Mouse (Mus musculus): ENCODE measurements around the gene Syt5. TPM values are rescaled to one million over a fixed set of nuclear protein-coding genes. Genes with fewer than 3 reads are reported as not detected.
"Not testable (repeated sequence)": the region's sequence is repeated elsewhere in the genome, so short reads cannot be mapped to it uniquely, and the experiment has no call there.

The Syt5 gene
- polyA plus RNA-seq, 1 experiment from 2014 or later, result 1.3 TPM

GRCm38 (mm10) chr7:4526341-4527301 is 20.7 kb downstream of the Syt5 start:
- H3K36me3 ChIP-seq (ENCODE audit: control insufficient read depth, insufficient read depth, low read length), result no peaks in the 10 kb centered on the region
- WGBS (ENCODE audit: insufficient replicate concordance), result 19% methylated on average over 40 of the region's 40 CpGs
- H3K4me1 ChIP-seq (ENCODE audit: control insufficient read depth, insufficient read depth, low read length), result peaks cover 10% of the 10 kb centered on the region
- no peak overlapping the region for H3K27ac ChIP-seq (ENCODE audit: low read depth, low read length)
- H3K4me3 ChIP-seq (ENCODE audit: low read depth, low read length), result peak overlapping the region; percentile 32
- H3K9ac ChIP-seq (ENCODE audit: low read depth, low read length), result peak overlapping the region; percentile 61; the same call in 1 of the 2 replicates
- H3K27me3 ChIP-seq (ENCODE audit: control insufficient read depth, insufficient read depth, low read length), result peaks cover 16% of the 10 kb centered on the region
- H3K9me3 ChIP-seq (replicated peaks; ENCODE audit: control insufficient read depth, low read length), result no peaks in the 10 kb centered on the region
- peak overlapping the region; percentile 71 for H3K4me2 ChIP-seq
- ATAC-seq (replicated peaks; ENCODE audit: insufficient number of reproducible peaks, low FRiP score, low TSS enrichment), result peak; percentile 75

GRCm38 (mm10) chr7:4524212-4524922 is 23.0 kb downstream of the Syt5 start, which contains the start of gene Tnni3:
Gene Tnni3, minus strand, starts transcription at chr7:4524229.
- not testable (repeated sequence) for H3K4me3 ChIP-seq (ENCODE audit: low read depth, low read length); H3K27ac ChIP-seq (ENCODE audit: low read depth, low read length); H3K9me3 ChIP-seq (replicated peaks; ENCODE audit: control insufficient read depth, low read length); H3K36me3 ChIP-seq (ENCODE audit: control insufficient read depth, insufficient read depth, low read length); H3K9ac ChIP-seq (ENCODE audit: low read depth, low read length); ATAC-seq (replicated peaks; ENCODE audit: insufficient number of reproducible peaks, low FRiP score, low TSS enrichment)
- WGBS (ENCODE audit: insufficient replicate concordance), result 66% methylated on average over 15 of the region's 15 CpGs
- Histone ChIP-seq H3K27me3 (ENCODE audit: control insufficient read depth, insufficient read depth, low read length) (peaks cover 16% of the 10 kb centered on the region), H3K4me2 (peak within 1 kb of the TSS; percentile 74; the same call in 1 of the 2 replicates), H3K4me1 (ENCODE audit: control insufficient read depth, insufficient read depth, low read length) (peaks cover 20% of the 10 kb centered on the region)

GRCm38 (mm10) chr7:4523205-4524130 is 23.9 kb downstream of the Syt5 start:
- Histone ChIP-seq H3K27ac (ENCODE audit: low read depth, low read length) (peak overlapping the region; percentile 96; the same call in 1 of the 2 replicates), H3K4me2 (peak overlapping the region; percentile 74; the same call in 1 of the 2 replicates), H3K36me3 (ENCODE audit: control insufficient read depth, insufficient read depth, low read length) (no peaks in the 10 kb centered on the region), H3K9ac (ENCODE audit: low read depth, low read length) (no peak overlapping the region), H3K27me3 (ENCODE audit: control insufficient read depth, insufficient read depth, low read length) (peaks cover 12% of the 10 kb centered on the region; the same call in 1 of the 2 replicates), H3K9me3 (replicated peaks; ENCODE audit: control insufficient read depth, low read length) (no peaks in the 10 kb centered on the region), H3K4me1 (ENCODE audit: control insufficient read depth, insufficient read depth, low read length) (peaks cover 23% of the 10 kb centered on the region), H3K4me3 (ENCODE audit: low read depth, low read length) (no peak overlapping the region)
- WGBS (ENCODE audit: insufficient replicate concordance), result 81% methylated on average over 33 of the region's 33 CpGs
- ATAC-seq (replicated peaks; ENCODE audit: insufficient number of reproducible peaks, low FRiP score, low TSS enrichment), result no peak

GRCm38 (mm10) chr7:4522292-4522691 is 25.0 kb downstream of the Syt5 start:
- 39% methylated on average over 6 of the region's 6 CpGs for WGBS (ENCODE audit: insufficient replicate concordance)
- H3K4me2 ChIP-seq, result peak overlapping the region; percentile 74
- H3K4me1 ChIP-seq (ENCODE audit: control insufficient read depth, insufficient read depth, low read length), result peaks cover 26% of the 10 kb centered on the region
- peak overlapping the region; percentile 96 for H3K27ac ChIP-seq (ENCODE audit: low read depth, low read length)
- H3K9ac ChIP-seq (ENCODE audit: low read depth, low read length), result peak overlapping the region; percentile 92
- peaks cover 4% of the 10 kb centered on the region; the same call in 1 of the 2 replicates for H3K27me3 ChIP-seq (ENCODE audit: control insufficient read depth, insufficient read depth, low read length)
- no peaks in the 10 kb centered on the region for H3K36me3 ChIP-seq (ENCODE audit: control insufficient read depth, insufficient read depth, low read length)
- peak overlapping the region; percentile 60 for H3K4me3 ChIP-seq (ENCODE audit: low read depth, low read length)
- H3K9me3 ChIP-seq (replicated peaks; ENCODE audit: control insufficient read depth, low read length), result no peaks in the 10 kb centered on the region
- peak; percentile 70 for ATAC-seq (replicated peaks; ENCODE audit: insufficient number of reproducible peaks, low FRiP score, low TSS enrichment)

- WGBS (ENCODE audit: insufficient replicate concordance), result 17% methylated on average over 32 of the region's 32 CpGs
- H3K36me3 ChIP-seq (ENCODE audit: control insufficient read depth, insufficient read depth, low read length), result no peaks in the 10 kb centered on the region
- peak; percentile 4; the same call in 1 of the 2 replicates for ATAC-seq (replicated peaks; ENCODE audit: insufficient number of reproducible peaks, low FRiP score, low TSS enrichment)
- H3K4me3 ChIP-seq (ENCODE audit: low read depth, low read length), result peak overlapping the region; percentile 60
- H3K9me3 ChIP-seq (replicated peaks; ENCODE audit: control insufficient read depth, low read length), result no peaks in the 10 kb centered on the region
- peak overlapping the region; percentile 74 for H3K4me2 ChIP-seq
- peaks cover 28% of the 10 kb centered on the region for H3K4me1 ChIP-seq (ENCODE audit: control insufficient read depth, insufficient read depth, low read length)
- no peaks in the 10 kb centered on the region; the same call in 1 of the 2 replicates for H3K27me3 ChIP-seq (ENCODE audit: control insufficient read depth, insufficient read depth, low read length)
- H3K9ac ChIP-seq (ENCODE audit: low read depth, low read length), result peak overlapping the region; percentile 92
- H3K27ac ChIP-seq (ENCODE audit: low read depth, low read length), result peak overlapping the region; percentile 96
These were observed 25.9 kb downstream of the Syt5 start for GRCm38 (mm10) chr7:4521231-4522003.

GRCm38 (mm10) chr7:4518487-4518886 is 28.9 kb downstream of the Syt5 start:
- peak overlapping the region; percentile 53 for H3K4me2 ChIP-seq
- no peaks in the 10 kb centered on the region for H3K36me3 ChIP-seq (ENCODE audit: control insufficient read depth, insufficient read depth, low read length)
- H3K27ac ChIP-seq (ENCODE audit: low read depth, low read length), result peak overlapping the region; percentile 64; the same call in 1 of the 2 replicates
- H3K9ac ChIP-seq (ENCODE audit: low read depth, low read length), result peak overlapping the region; percentile 46; the same call in 1 of the 2 replicates
- no peak overlapping the region for H3K4me3 ChIP-seq (ENCODE audit: low read depth, low read length)
- H3K27me3 ChIP-seq (ENCODE audit: control insufficient read depth, insufficient read depth, low read length), result no peaks in the 10 kb centered on the region; the same call in 1 of the 2 replicates
- H3K9me3 ChIP-seq (replicated peaks; ENCODE audit: control insufficient read depth, low read length), result no peaks in the 10 kb centered on the region
- 50% methylated on average over 1 of the region's 1 CpGs for WGBS (ENCODE audit: insufficient replicate concordance)
- H3K4me1 ChIP-seq (ENCODE audit: control insufficient read depth, insufficient read depth, low read length), result peaks cover 52% of the 10 kb centered on the region
- no peak for ATAC-seq (replicated peaks; ENCODE audit: insufficient number of reproducible peaks, low FRiP score, low TSS enrichment)

GRCm38 (mm10) chr7:4516332-4517050 is 30.9 kb downstream of the Syt5 start, which contains the start of gene Tnnt1:
Gene Tnnt1, minus strand, starts transcription at chr7:4516382.
- Histone ChIP-seq H3K4me3 (ENCODE audit: low read depth, low read length) (peak within 1 kb of the TSS; percentile 16), H3K4me2 (peak within 1 kb of the TSS; percentile 52), H3K27me3 (ENCODE audit: control insufficient read depth, insufficient read depth, low read length) (no peaks in the 10 kb centered on the region; the same call in 1 of the 2 replicates), H3K9me3 (replicated peaks; ENCODE audit: control insufficient read depth, low read length) (no peaks in the 10 kb centered on the region), H3K27ac (ENCODE audit: low read depth, low read length) (peak within 1 kb of the TSS; percentile 86), H3K9ac (ENCODE audit: low read depth, low read length) (peak within 1 kb of the TSS; percentile 56), H3K36me3 (ENCODE audit: control insufficient read depth, insufficient read depth, low read length) (no peaks in the 10 kb centered on the region), H3K4me1 (ENCODE audit: control insufficient read depth, insufficient read depth, low read length) (peaks cover 51% of the 10 kb centered on the region)
- WGBS (ENCODE audit: insufficient replicate concordance), result 16% methylated on average over 4 of the region's 4 CpGs
- peak; percentile 47 for ATAC-seq (replicated peaks; ENCODE audit: insufficient number of reproducible peaks, low FRiP score, low TSS enrichment)

All from heart, embryonic 11.5 days (tissue).